Mouse (Mus musculus): ENCODE results near the gene Vps35l.

DNA sequence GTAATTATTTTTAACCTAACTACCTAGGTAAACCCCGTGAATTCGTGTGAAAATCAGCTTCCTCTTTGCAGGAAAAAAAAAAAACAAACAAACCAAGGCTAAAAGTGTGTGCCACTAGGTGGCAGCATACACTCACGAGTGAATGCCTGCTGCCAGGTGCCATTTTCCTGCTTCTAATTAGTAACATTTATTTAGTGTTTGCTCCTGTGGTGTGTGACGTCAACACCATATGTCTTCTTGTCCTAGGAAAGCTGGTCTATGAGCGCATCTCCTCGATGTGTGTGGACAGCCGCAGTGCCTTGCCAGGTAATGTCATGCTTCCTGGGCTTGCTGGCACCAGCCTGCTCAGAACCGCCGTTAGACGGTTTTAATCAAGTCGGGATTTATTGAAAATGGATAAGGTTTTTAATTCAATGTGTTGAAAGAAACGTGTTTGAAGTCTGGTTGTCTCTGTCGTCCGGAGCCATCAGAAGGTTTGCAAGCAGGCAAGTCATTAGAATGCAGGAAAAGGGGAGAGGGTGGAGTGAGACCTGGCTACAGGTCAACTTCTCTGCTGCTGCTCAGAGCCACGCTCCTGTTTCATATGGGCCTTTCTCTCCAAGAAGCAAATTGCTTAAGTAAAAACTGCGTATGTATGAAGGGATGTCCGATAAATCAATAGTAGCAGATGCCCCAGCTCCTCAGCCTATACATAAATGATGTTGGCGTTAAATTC lies 26.2 kb downstream of the Vps35l start:
- TF ChIP-seq POLR2A (IDR thresholded peaks at IDR 0.05; ENCODE audit: borderline replicate concordance, low read depth, low read length) (no peak), CTCF (IDR thresholded peaks at IDR 0.05; ENCODE audit: low read depth, low read length) (peak; percentile 48; the same call in 1 of the 2 replicates)
